Mouse (Mus musculus) myocyte (in vitro differentiated cells): Measurements from ENCODE around the gene Chaf1b.

ENCODE experiments used
- CEBPB ChIP-seq: IDR thresholded peaks from 2 replicates; pipeline ENCODE4 v1.6.1; 2011; ENCODE audit warnings: mild to moderate bottlenecking, moderate library complexity; ENCODE audit not compliant: poor library complexity, insufficient read depth, severe bottlenecking
- E2F4 ChIP-seq: IDR thresholded peaks from one replicate; pipeline ENCODE4 v1.6.1; 2011; ENCODE audit warnings: mild to moderate bottlenecking, control low read depth, moderate library complexity; ENCODE audit not compliant: insufficient read depth
- MAX ChIP-seq: IDR thresholded peaks from one replicate; pipeline ENCODE4 v1.6.1; 2011; ENCODE audit warnings: low read depth, mild to moderate bottlenecking, control low read depth
- MYOD1 ChIP-seq, 3 experiments: IDR thresholded peaks; one replicate each; pipeline ENCODE4 v1.6.1; 2011; ENCODE audit warnings: control low read depth in 2 of 3, low read depth in 2 of 3, mild to moderate bottlenecking in 2 of 3, moderate library complexity in 1 of 3; ENCODE audit not compliant: insufficient read length in 2 of 3, control insufficient read depth in 1 of 3
- MYOG ChIP-seq, 3 experiments: IDR thresholded peaks; one replicate each; pipeline ENCODE4 v1.6.1; 2011; ENCODE audit warnings: control low read depth in 2 of 3, low read depth in 2 of 3, mild to moderate bottlenecking in 2 of 3; ENCODE audit not compliant: insufficient read length in 2 of 3, control insufficient read depth in 1 of 3, insufficient read depth in 1 of 3
- POLR2A ChIP-seq: IDR thresholded peaks from one replicate; pipeline ENCODE4 v1.6.1; 2011; ENCODE audit warnings: low read depth, mild to moderate bottlenecking, control low read depth, moderate library complexity; ENCODE audit not compliant: insufficient read length
- POLR2AphosphoS2 ChIP-seq: IDR thresholded peaks from one replicate; pipeline ENCODE4 v1.6.1; 2011; ENCODE audit warnings: low read depth, control low read depth; ENCODE audit not compliant: insufficient read length
- REST ChIP-seq: IDR thresholded peaks from one replicate; pipeline ENCODE4 v1.6.1; 2011; ENCODE audit warnings: mild to moderate bottlenecking, control low read depth, moderate library complexity; ENCODE audit not compliant: insufficient read depth, insufficient read length
- SRF ChIP-seq: IDR thresholded peaks from one replicate; pipeline ENCODE4 v1.6.1; 2011; ENCODE audit warnings: low read depth; ENCODE audit not compliant: control insufficient read depth, insufficient read length
- TCF12 ChIP-seq: IDR thresholded peaks from one replicate; pipeline ENCODE4 v1.6.1; 2011; ENCODE audit warnings: mild to moderate bottlenecking, control low read depth; ENCODE audit not compliant: poor library complexity, insufficient read depth, severe bottlenecking
- TCF3 ChIP-seq: IDR thresholded peaks from one replicate; pipeline ENCODE4 v1.6.1; 2011; ENCODE audit warnings: low read depth, control low read depth; ENCODE audit not compliant: insufficient read length
- USF1 ChIP-seq: IDR thresholded peaks from one replicate; pipeline ENCODE4 v1.6.1; 2011; ENCODE audit warnings: low read depth, mild to moderate bottlenecking, control low read depth, moderate library complexity

- TF ChIP-seq USF1 (no peak), POLR2A (no peak), POLR2AphosphoS2 (no peak), TCF12 (no peak), E2F4 (no peak), MAX (no peak), REST (no peak), MYOD1 (IDR thresholded peaks at IDR 0.05; ENCODE audit: control insufficient read depth in 1 of 3, insufficient read length in 2 of 3, low read depth in 2 of 3) (no peak), MYOG (IDR thresholded peaks at IDR 0.05; ENCODE audit: control insufficient read depth in 1 of 3, insufficient read depth in 1 of 3, insufficient read length in 2 of 3, low read depth in 2 of 3) (no peak), SRF (no peak), CEBPB (no peak), TCF3 (no peak)
These were observed 26.2 kb downstream of the Chaf1b start for GRCm38 (mm10) chr16:93909936-93910335.
